Comparison of ENCODE assay signal across 9 mouse cellular contexts in the genomic region with DNA sequence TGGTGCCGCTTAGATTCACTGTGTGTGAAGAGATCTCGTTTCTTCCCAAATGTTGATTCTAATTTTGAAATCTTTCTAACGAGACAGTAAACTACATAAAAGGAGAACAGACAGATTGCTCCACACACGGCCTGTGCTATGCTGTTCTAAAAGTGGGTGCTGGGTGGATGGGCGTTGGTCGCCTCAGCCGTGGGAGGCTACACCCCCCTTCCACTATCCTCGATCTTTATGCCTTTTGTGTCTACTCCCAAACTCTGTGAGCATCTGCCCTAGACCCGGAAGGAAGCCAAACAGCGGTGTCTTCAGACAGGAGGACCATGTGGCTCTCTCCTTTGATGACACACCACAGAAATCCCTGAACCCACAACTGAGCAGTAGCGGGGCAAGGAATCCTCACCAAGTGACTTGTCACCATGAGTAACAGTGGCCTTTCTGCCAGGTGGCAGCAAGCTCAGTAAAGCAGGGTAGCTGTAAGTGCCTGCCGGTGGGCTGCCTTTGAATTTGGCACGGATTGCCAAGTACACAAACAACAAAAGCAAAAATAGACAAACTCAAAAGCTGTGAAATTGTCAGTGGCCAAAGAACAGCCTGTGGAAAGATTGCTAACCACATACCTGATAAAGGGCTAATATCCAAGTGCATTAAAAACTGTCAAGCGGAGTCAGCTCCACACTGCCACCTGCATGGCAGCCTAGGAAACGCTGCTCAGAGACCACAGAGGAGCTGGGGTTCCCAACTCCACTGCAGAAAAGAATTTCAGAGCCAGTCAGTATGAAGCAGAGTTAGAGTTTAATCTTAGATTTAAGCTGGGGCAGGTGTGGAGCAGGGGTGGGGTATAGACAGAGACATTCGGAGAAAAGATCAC. TPM values are rescaled to one million over a fixed set of nuclear protein-coding genes. Genes with fewer than 3 reads are reported as not detected.
DNase-seq lines count a peak whose midpoint lies in the region; ATAC-seq lines count a peak whose summit lies in the region.
"Had no signal": no experiment of that assay in that cellular context is flagged by ENCODE, and none has a peak within 500 bp of the region (broad histone marks: within the 10 kb centered on the region; RNA-seq: fewer than 3 reads in every experiment).

No protein-coding gene starts in this region.

- no peaks in the 10 kb centered on the region for H3K36me3 ChIP-seq in embryonic facial prominence, embryonic 10.5 days (replicated peaks)
- H3K36me3 ChIP-seq in hindbrain, embryonic 15.5 days, result no peaks in the 10 kb centered on the region
- H3K36me3 ChIP-seq: embryonic facial prominence, embryonic 15.5 days had no signal

- no peak overlapping the region for H3K4me3 ChIP-seq in embryonic facial prominence, embryonic 10.5 days
- no peak overlapping the region for H3K4me3 ChIP-seq in hindbrain, embryonic 15.5 days
- H3K4me3 ChIP-seq: embryonic facial prominence, embryonic 15.5 days had no signal

- 69% methylated on average over 16 of the region's 16 CpGs for WGBS in embryonic facial prominence, embryonic 10.5 days
- WGBS in hindbrain, embryonic 15.5 days, result 70% methylated on average over 16 of the region's 16 CpGs

- H3K4me1 ChIP-seq in embryonic facial prominence, embryonic 10.5 days, result peaks cover 19% of the 10 kb centered on the region
- H3K4me1 ChIP-seq in hindbrain, embryonic 15.5 days (replicated peaks), result 0 out of 2 replicates have a peak, but pooled peaks cover 5% of the 10 kb centered on the region

- ATAC-seq in hindbrain, embryonic 15.5 days (ENCODE audit: low FRiP score, low read depth), result peak; percentile 51; the same call in 1 of the 2 replicates

- no peak overlapping the region for H3K4me2 ChIP-seq in hindbrain, embryonic 15.5 days
- H3K4me2 ChIP-seq: embryonic facial prominence, embryonic 15.5 days had no signal

- peak; percentile 69 for DNase-seq in layer of hippocampus, adult 11-12 months (ENCODE audit: low spot score)
- DNase-seq in layer of hippocampus, adult 9-10 months (ENCODE audit: low spot score), result no peak
- DNase-seq in ZHBTc4 (ENCODE audit: low read depth, low spot score), result peak; percentile 51
- DNase-seq in embryonic facial prominence, embryonic 10.5 days (ENCODE audit: low spot score), result peak; percentile 64
- DNase-seq in left cerebral cortex, postnatal 36 days (ENCODE audit: low spot score in 2 of 2), result peak; percentile 60 to 69
- peak; percentile 77 for DNase-seq in retina, embryonic 14.5 days (ENCODE audit: low spot score)
- DNase-seq in thymus, postnatal 0 days (ENCODE audit: low spot score), result no peak

- H3K9ac ChIP-seq in hindbrain, embryonic 15.5 days, result no peak overlapping the region
- H3K9ac ChIP-seq: embryonic facial prominence, embryonic 15.5 days had no signal

- peaks cover 25% of the 10 kb centered on the region for H3K27me3 ChIP-seq in embryonic facial prominence, embryonic 10.5 days (replicated peaks; ENCODE audit: low read depth, poor library complexity, severe bottlenecking)
- H3K27me3 ChIP-seq in hindbrain, embryonic 15.5 days, result no peaks in the 10 kb centered on the region
- H3K27me3 ChIP-seq: embryonic facial prominence, embryonic 15.5 days had no signal

- intact Hi-C loops in left cerebral cortex, postnatal 36 days (cut with DNase I), result loop anchor here (2.0 to 5.0 kb wide), 2 partner anchors 41 to 116 kb away; a partner anchor contains a TSS

- H3K27ac ChIP-seq in embryonic facial prominence, embryonic 10.5 days (replicated peaks), result no peak overlapping the region
- H3K27ac ChIP-seq in hindbrain, embryonic 15.5 days (replicated peaks), result no peak overlapping the region
- H3K27ac ChIP-seq: embryonic facial prominence, embryonic 15.5 days had no signal

- H3K9me3 ChIP-seq in embryonic facial prominence, embryonic 10.5 days, result no peaks in the 10 kb centered on the region
- no peaks in the 10 kb centered on the region for H3K9me3 ChIP-seq in hindbrain, embryonic 15.5 days
- H3K9me3 ChIP-seq: embryonic facial prominence, embryonic 15.5 days had no signal

RNA-seq across cellular contexts. Expression of a gene that starts 37.1 kb away (rescaled TPM):
- polyA plus RNA-seq in embryonic facial prominence, embryonic 10.5 days (2016; fragmentation: Nextera tagmentation; extraction: Ambion mirVana), result 56.8 and 58.0 TPM in 2 replicates
- polyA plus RNA-seq in hindbrain, embryonic 15.5 days (2015; fragmentation: Nextera tagmentation; extraction: Ambion mirVana), result 77.5 and 82.2 TPM in 2 replicates
- total RNA-seq in left cerebral cortex, postnatal 36 days (2021), result 10 to 100 TPM; 41.0 to 45.8 TPM
- polyA plus RNA-seq in thymus, postnatal 0 days (2015; fragmentation: Nextera tagmentation; extraction: Ambion mirVana), result 23.4 and 23.5 TPM in 2 replicates

Comparison
In these comparisons a context has a peak if more than half of its experiments do, and no peak if none do; other contexts are left out.
1. DNase-seq: peak in layer of hippocampus, adult 11-12 months (single experiment), ZHBTc4 (single experiment), embryonic facial prominence, embryonic 10.5 days (single experiment), left cerebral cortex, postnatal 36 days (2 of 2) and retina, embryonic 14.5 days (single experiment); none in layer of hippocampus, adult 9-10 months (single experiment) and thymus, postnatal 0 days (single experiment).